Mouse (Mus musculus): ENCODE measurements at regions not wholly inside any gene's neighbourhood (a gene's known extent, or its start where the extent isn't known, plus 50 kb on each side); places are given as distances from the start of the nearest gene placed in this dataset.

DNA sequence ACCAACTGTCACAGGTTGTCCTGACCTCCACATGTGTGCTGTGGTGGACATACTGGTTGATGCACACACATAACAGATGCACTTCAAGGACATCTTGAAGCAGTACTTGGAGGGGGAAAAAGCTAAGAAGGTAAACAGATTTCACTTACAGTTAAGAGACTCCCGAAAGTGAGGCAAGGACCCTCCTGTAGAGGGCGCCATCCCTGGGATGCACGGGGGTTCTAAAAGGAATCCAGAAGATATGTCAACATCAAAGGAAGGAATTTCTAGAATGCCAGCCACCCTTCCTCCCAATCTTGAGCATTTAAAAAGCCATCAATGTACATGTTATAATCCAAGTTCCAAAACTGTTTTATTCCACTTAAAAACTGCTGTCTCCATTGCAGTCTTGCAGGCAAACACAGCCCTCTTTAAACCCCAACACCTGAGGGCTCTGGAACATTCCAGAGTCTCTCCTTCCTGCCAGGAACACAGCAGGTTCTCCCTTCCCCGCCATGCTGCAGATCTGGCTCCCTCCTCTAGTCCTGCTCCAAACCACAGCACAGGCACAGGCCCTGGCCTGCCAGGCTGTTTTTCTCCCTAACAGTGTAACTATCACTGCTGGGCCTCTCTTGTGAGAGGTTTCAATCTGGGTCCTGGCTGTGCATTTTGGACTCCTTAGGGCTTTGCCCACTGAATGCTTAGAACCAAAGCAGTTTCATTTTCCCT, 200.8 kb upstream of the Mkln1 start:
- H3K4me2 ChIP-seq (ENCODE audit: low read depth, severe bottlenecking), result no peak overlapping the region
- 68% methylated on average over 4 of the region's 4 CpGs for WGBS
- H3K9me3 ChIP-seq (ENCODE audit: control insufficient read depth, low read length), result no peaks in the 10 kb centered on the region
- no peaks in the 10 kb centered on the region for H3K4me1 ChIP-seq (ENCODE audit: control insufficient read depth, insufficient read depth, low read length)
- no peaks in the 10 kb centered on the region for H3K36me3 ChIP-seq (ENCODE audit: control insufficient read depth, insufficient read depth, low read length)
- ATAC-seq (ENCODE audit: insufficient number of reproducible peaks, low FRiP score, low TSS enrichment, low read depth) (no peak), DNase-seq (ENCODE audit: low spot score) (peak; percentile 38)
- H3K4me3 ChIP-seq (ENCODE audit: low read depth, low read length), result no peak overlapping the region
- H3K27ac ChIP-seq (replicated peaks; ENCODE audit: low read depth, low read length), result no peak overlapping the region
- H3K9ac ChIP-seq (ENCODE audit: low read length), result no peak overlapping the region
- no peaks in the 10 kb centered on the region for H3K27me3 ChIP-seq (ENCODE audit: control insufficient read depth, insufficient read depth, low read length)

DNA sequence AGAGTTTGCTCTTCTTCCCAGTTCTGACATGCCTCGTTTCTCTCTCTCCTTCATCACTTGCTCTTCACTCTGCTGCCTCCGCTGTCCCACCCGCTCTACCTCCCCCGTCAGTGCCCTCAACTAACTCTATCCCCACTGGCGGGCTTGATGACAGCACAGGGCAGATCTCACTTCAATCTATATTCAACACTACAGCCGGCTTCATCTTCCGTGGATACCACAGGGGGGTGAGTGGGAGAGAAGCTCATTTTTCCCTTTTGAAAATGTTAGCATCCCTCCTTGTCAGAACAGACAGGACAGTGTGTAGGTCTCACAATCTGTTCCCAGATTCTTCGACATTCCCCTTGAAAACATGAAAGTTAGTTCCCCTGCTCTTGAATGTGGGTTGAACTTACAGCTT, 200.2 kb upstream of the Mkln1 start:
- Histone ChIP-seq H3K9ac (ENCODE audit: low read length) (no peak overlapping the region), H3K9me3 (ENCODE audit: control insufficient read depth, low read length) (no peaks in the 10 kb centered on the region), H3K4me3 (ENCODE audit: low read depth, low read length) (no peak overlapping the region), H3K27me3 (ENCODE audit: control insufficient read depth, insufficient read depth, low read length) (no peaks in the 10 kb centered on the region), H3K36me3 (ENCODE audit: control insufficient read depth, insufficient read depth, low read length) (no peaks in the 10 kb centered on the region), H3K4me1 (ENCODE audit: control insufficient read depth, insufficient read depth, low read length) (no peaks in the 10 kb centered on the region), H3K4me2 (ENCODE audit: low read depth, severe bottlenecking) (no peak overlapping the region), H3K27ac (replicated peaks; ENCODE audit: low read depth, low read length) (no peak overlapping the region)
- WGBS, result 86% methylated on average over 8 of the region's 8 CpGs
- ATAC-seq (ENCODE audit: insufficient number of reproducible peaks, low FRiP score, low TSS enrichment, low read depth) (no peak), DNase-seq (ENCODE audit: low spot score) (no peak)

DNA sequence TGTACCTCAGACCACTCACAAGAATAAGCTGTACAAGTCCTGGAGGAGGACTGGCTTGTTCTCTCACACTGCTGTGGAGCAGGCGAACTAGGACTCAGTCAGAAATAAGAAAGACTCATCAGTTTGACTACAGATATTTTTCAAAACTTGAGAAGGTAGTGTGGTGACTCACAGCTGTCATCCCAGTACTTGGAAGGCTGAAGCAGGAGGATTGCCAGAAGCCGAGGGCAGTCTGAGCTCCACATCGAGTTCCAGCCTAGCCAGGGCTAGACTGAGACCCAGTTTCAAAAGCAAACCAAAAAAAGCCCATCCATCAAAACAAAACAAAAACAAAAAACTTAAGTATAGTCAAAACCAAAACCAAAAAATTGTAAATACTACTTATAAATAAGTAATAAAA, 197.8 kb upstream of the Mkln1 start:
- 84% methylated on average over 3 of the region's 3 CpGs for WGBS

DNA sequence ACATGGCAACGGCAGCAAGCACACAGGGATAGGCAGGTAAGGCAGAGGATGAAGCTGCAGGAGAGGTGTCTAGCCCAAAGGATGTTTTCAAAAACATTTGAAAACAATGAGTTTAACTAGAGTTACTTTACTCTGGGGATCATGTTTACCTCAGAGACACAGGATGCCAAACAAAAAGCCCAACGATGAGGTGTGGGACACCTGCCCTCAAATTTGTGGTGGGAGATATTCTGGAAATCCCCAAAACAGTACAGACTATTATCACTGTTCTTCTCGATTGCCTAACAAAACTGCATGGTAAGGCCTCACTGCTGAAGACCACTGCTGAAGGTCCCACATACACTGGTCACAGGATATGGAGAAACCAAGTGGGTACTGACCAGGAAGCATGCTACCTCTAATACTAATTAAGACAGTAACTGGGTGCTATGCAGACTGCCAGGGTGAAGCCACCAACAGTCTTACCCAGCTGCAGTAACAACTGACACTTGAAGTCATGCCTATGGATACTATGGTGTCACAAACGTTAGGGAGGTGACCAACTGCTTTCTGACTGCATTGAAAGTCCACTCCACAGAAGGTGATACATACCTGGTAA, 197.1 kb upstream of the Mkln1 start:
- no peak overlapping the region for H3K4me2 ChIP-seq (ENCODE audit: low read depth, severe bottlenecking)
- no peaks in the 10 kb centered on the region for H3K4me1 ChIP-seq (ENCODE audit: control insufficient read depth, insufficient read depth, low read length)
- H3K36me3 ChIP-seq (ENCODE audit: control insufficient read depth, insufficient read depth, low read length), result no peaks in the 10 kb centered on the region
- no peaks in the 10 kb centered on the region for H3K27me3 ChIP-seq (ENCODE audit: control insufficient read depth, insufficient read depth, low read length)
- WGBS, result 80% methylated on average over 4 of the region's 4 CpGs
- H3K27ac ChIP-seq (replicated peaks; ENCODE audit: low read depth, low read length), result no peak overlapping the region
- H3K9me3 ChIP-seq (ENCODE audit: control insufficient read depth, low read length), result no peaks in the 10 kb centered on the region
- H3K9ac ChIP-seq (ENCODE audit: low read length), result no peak overlapping the region
- ATAC-seq (ENCODE audit: insufficient number of reproducible peaks, low FRiP score, low TSS enrichment, low read depth), result no peak
- no peak overlapping the region for H3K4me3 ChIP-seq (ENCODE audit: low read depth, low read length)
- no peak for DNase-seq (ENCODE audit: low spot score)

More for the DNA sequence above, 197.8 kb upstream of the Mkln1 start:
- DNase-seq (ENCODE audit: low spot score), result no peak
- no peak overlapping the region for H3K4me2 ChIP-seq (ENCODE audit: low read depth, severe bottlenecking)
- no peak overlapping the region for H3K9ac ChIP-seq (ENCODE audit: low read length)
- H3K27ac ChIP-seq (replicated peaks; ENCODE audit: low read depth, low read length), result no peak overlapping the region
- ATAC-seq (ENCODE audit: insufficient number of reproducible peaks, low FRiP score, low TSS enrichment, low read depth), result no peak
- no peaks in the 10 kb centered on the region for H3K4me1 ChIP-seq (ENCODE audit: control insufficient read depth, insufficient read depth, low read length)
- H3K4me3 ChIP-seq (ENCODE audit: low read depth, low read length), result no peak overlapping the region
- H3K9me3 ChIP-seq (ENCODE audit: control insufficient read depth, low read length), result no peaks in the 10 kb centered on the region
- H3K27me3 ChIP-seq (ENCODE audit: control insufficient read depth, insufficient read depth, low read length), result no peaks in the 10 kb centered on the region
- no peaks in the 10 kb centered on the region for H3K36me3 ChIP-seq (ENCODE audit: control insufficient read depth, insufficient read depth, low read length)

DNA sequence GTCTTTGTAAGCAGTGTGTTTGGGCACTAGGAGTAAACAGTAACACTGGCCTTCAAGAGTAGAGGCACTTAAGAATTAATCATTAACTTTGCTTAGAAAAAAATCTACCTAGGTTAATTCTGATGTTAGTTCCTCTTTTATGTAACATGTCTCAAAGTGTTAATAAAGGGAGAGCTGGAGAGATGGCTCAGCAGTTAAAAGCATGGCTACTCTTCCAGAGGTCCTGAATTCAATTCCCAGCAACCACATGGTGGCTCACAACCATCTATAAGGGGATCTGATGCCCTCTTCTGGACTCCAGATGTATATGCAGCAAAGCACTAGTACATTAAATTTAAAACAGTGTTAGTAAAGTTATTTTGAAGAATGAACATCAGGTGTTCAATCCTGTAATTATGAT, 195.9 kb upstream of the Mkln1 start:
- Histone ChIP-seq H3K4me1 (ENCODE audit: control insufficient read depth, insufficient read depth, low read length) (no peaks in the 10 kb centered on the region), H3K27me3 (ENCODE audit: control insufficient read depth, insufficient read depth, low read length) (no peaks in the 10 kb centered on the region), H3K9ac (ENCODE audit: low read length) (no peak overlapping the region), H3K9me3 (ENCODE audit: control insufficient read depth, low read length) (no peaks in the 10 kb centered on the region), H3K36me3 (ENCODE audit: control insufficient read depth, insufficient read depth, low read length) (no peaks in the 10 kb centered on the region), H3K4me2 (ENCODE audit: low read depth, severe bottlenecking) (no peak overlapping the region), H3K4me3 (ENCODE audit: low read depth, low read length) (no peak overlapping the region), H3K27ac (replicated peaks; ENCODE audit: low read depth, low read length) (no peak overlapping the region)
- no peak for ATAC-seq (ENCODE audit: insufficient number of reproducible peaks, low FRiP score, low TSS enrichment, low read depth)
- no peak for DNase-seq (ENCODE audit: low spot score)

DNA sequence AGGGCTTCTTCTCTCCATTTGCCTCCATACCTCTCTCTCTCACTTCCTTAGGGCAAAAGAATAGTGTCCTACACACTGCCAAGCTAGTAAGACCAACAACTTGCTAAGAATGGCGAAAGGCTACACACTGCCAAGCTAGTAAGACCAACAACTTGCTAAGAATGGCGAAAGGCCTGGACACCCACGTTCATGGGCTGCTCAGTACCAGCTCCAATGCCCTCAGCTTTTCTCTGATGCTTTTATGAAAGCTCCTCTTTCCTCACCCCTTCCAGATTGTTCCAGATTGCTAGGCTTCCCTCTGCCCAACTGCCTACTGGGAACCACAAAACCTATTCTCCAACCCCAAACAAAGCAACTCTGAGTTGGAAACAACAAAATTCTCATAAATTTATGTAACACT, 194.1 kb upstream of the Mkln1 start:
- H3K4me1 ChIP-seq (ENCODE audit: control insufficient read depth, insufficient read depth, low read length), result no peaks in the 10 kb centered on the region
- no peaks in the 10 kb centered on the region for H3K27me3 ChIP-seq (ENCODE audit: control insufficient read depth, insufficient read depth, low read length)
- no peaks in the 10 kb centered on the region for H3K9me3 ChIP-seq (ENCODE audit: control insufficient read depth, low read length)
- no peak overlapping the region for H3K9ac ChIP-seq (ENCODE audit: low read length)
- no peaks in the 10 kb centered on the region for H3K36me3 ChIP-seq (ENCODE audit: control insufficient read depth, insufficient read depth, low read length)
- no peak overlapping the region for H3K4me2 ChIP-seq (ENCODE audit: low read depth, severe bottlenecking)
- ATAC-seq (ENCODE audit: insufficient number of reproducible peaks, low FRiP score, low TSS enrichment, low read depth) (no peak), DNase-seq (ENCODE audit: low spot score) (no peak)
- H3K4me3 ChIP-seq (ENCODE audit: low read depth, low read length), result no peak overlapping the region
- WGBS, result 93% methylated on average over 3 of the region's 3 CpGs
- H3K27ac ChIP-seq (replicated peaks; ENCODE audit: low read depth, low read length), result no peak overlapping the region

DNA sequence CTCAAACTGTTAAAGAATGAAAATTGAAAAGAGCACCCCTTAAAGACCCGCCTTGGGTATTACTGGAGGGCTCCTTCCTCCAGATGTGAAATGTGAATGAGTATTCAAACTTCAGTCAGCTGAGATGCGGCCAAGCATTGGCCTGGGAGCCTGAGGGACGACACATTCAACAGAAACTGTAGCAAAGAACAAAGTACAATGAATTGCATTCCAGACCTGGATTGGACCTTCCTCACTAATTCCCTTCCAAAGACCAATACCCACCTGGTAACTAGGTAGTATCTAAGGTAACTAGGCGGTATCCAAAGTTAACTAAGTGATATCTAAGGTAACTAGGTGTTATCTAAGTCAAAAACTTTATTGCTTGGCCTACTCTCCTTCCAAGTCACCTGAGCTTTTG, 193.7 kb upstream of the Mkln1 start:
- no peak for ATAC-seq (ENCODE audit: insufficient number of reproducible peaks, low FRiP score, low TSS enrichment, low read depth)
- H3K27me3 ChIP-seq (ENCODE audit: control insufficient read depth, insufficient read depth, low read length), result no peaks in the 10 kb centered on the region

DNA sequence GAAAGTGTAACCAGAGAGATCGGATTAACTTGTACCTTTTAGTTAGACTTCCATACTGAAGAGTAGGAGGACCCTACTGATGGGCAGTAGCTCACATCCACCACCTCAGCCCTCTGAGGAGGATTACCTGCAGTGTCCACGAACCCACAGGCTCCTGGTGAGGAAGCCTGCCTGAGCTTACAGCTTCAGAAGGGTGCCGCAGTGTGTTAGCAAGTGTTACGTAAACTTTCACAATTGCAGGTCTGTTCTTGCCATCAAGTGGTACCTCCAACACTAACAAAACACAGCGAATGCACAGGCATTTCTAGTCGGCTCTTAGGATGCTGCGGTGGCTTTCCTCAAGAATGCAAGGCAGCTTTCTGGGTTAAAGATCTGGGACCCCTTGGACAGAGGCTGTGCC, 192.4 kb upstream of the Mkln1 start:
- no peak overlapping the region for H3K27ac ChIP-seq (replicated peaks; ENCODE audit: low read depth, low read length)
- no peak overlapping the region for H3K9ac ChIP-seq (ENCODE audit: low read length)
- no peaks in the 10 kb centered on the region for H3K9me3 ChIP-seq (ENCODE audit: control insufficient read depth, low read length)
- 69% methylated on average over 7 of the region's 7 CpGs for WGBS
- no peak overlapping the region for H3K4me3 ChIP-seq (ENCODE audit: low read depth, low read length)
- H3K4me2 ChIP-seq (ENCODE audit: low read depth, severe bottlenecking), result no peak overlapping the region
- no peaks in the 10 kb centered on the region for H3K4me1 ChIP-seq (ENCODE audit: control insufficient read depth, insufficient read depth, low read length)
- no peaks in the 10 kb centered on the region for H3K27me3 ChIP-seq (ENCODE audit: control insufficient read depth, insufficient read depth, low read length)
- ATAC-seq (ENCODE audit: insufficient number of reproducible peaks, low FRiP score, low TSS enrichment, low read depth) (no peak), DNase-seq (ENCODE audit: low spot score) (no peak)
- H3K36me3 ChIP-seq (ENCODE audit: control insufficient read depth, insufficient read depth, low read length), result no peaks in the 10 kb centered on the region

More for the DNA sequence above, 193.7 kb upstream of the Mkln1 start:
- Histone ChIP-seq H3K9ac (ENCODE audit: low read length) (no peak overlapping the region), H3K4me2 (ENCODE audit: low read depth, severe bottlenecking) (no peak overlapping the region), H3K9me3 (ENCODE audit: control insufficient read depth, low read length) (no peaks in the 10 kb centered on the region), H3K4me1 (ENCODE audit: control insufficient read depth, insufficient read depth, low read length) (no peaks in the 10 kb centered on the region), H3K27ac (replicated peaks; ENCODE audit: low read depth, low read length) (no peak overlapping the region), H3K36me3 (ENCODE audit: control insufficient read depth, insufficient read depth, low read length) (no peaks in the 10 kb centered on the region), H3K4me3 (ENCODE audit: low read depth, low read length) (no peak overlapping the region)
- no peak for DNase-seq (ENCODE audit: low spot score)
- WGBS, result 86% methylated on average over 4 of the region's 4 CpGs

DNA sequence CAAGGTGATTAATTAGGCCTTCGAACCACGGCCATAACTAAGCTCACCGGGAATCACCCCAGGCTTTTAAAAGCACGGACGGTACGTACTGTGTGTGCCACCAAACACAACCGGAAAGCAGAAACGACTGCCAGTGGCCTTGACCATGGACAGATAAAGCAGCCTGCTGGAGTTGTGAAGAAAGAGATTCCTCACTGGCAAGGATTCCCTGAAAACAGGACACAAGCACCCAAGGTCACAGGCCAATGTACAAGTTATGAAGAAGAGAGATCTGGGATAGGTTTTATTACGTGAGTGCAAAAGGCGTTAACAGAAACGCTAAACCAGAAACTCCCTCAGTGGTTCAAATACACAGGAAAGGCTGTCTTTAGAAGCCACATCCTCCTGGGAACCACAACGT, 191.3 kb upstream of the Mkln1 start:
- Histone ChIP-seq H3K9me3 (ENCODE audit: control insufficient read depth, low read length) (no peaks in the 10 kb centered on the region), H3K36me3 (ENCODE audit: control insufficient read depth, insufficient read depth, low read length) (no peaks in the 10 kb centered on the region), H3K4me3 (ENCODE audit: low read depth, low read length) (no peak overlapping the region), H3K27me3 (ENCODE audit: control insufficient read depth, insufficient read depth, low read length) (no peaks in the 10 kb centered on the region), H3K4me1 (ENCODE audit: control insufficient read depth, insufficient read depth, low read length) (no peaks in the 10 kb centered on the region), H3K4me2 (ENCODE audit: low read depth, severe bottlenecking) (no peak overlapping the region), H3K27ac (replicated peaks; ENCODE audit: low read depth, low read length) (no peak overlapping the region), H3K9ac (ENCODE audit: low read length) (no peak overlapping the region)
- 69% methylated on average over 12 of the region's 12 CpGs for WGBS
- no peak for DNase-seq (ENCODE audit: low spot score)
- ATAC-seq (ENCODE audit: insufficient number of reproducible peaks, low FRiP score, low TSS enrichment, low read depth), result no peak
